Mouse (Mus musculus): Measurements from ENCODE around the gene Dbh.

DNA sequence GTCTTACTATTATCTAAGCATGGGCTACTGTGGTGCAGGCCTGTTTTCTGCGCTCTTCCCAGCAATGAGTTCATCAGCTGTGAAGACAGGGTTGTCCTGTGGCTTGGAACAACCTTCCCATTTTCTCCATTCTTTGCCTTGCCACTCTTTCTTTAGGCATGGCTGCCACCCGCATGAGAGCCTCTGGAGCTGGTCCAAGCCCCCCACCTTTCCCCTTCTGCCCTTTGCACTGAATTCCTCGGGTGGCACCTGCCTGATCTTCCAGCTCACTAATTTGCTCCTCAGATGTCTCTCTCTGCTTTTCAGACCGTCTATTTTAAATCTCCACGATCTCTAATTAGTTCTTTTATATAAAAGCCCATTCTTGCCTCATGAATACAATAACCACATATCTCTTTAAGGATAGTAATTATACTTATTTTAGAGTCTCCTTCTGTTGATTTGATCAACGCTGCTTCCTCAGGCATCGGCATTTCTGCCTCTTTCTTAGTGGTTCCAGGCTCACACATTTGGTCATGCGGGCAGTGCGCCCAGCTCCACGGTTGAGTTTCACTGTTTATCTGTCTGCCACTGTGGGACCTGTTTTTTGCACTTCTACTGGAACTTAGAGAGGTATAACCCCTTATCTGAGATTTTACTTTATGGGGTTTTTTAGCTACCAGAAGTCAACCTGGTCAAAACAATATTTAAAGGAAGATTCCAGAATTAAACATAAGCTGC lies 10.4 kb upstream of the Dbh start:
- TF ChIP-seq E2F4 (IDR thresholded peaks at IDR 0.05; ENCODE audit: borderline replicate concordance, low read depth, low read length), result no peak
- TF ChIP-seq MAX (IDR thresholded peaks at IDR 0.05; ENCODE audit: low read length), result no peak
- no peak for TF ChIP-seq CTCF (IDR thresholded peaks at IDR 0.05 in 2 of 3, conservative IDR thresholded peaks at IDR 0.05 in 1 of 3; ENCODE audit: control insufficient read depth in 1 of 3, insufficient read depth in 1 of 3, low read depth in 2 of 3, low read length in 3 of 3, poor library complexity in 1 of 3, severe bottlenecking in 1 of 3)
- no peak for TF ChIP-seq EP300 (IDR thresholded peaks at IDR 0.05; ENCODE audit: low read depth in 1 of 2, low read length in 2 of 2)
- no peak for TF ChIP-seq POLR2A (IDR thresholded peaks at IDR 0.05; ENCODE audit: control insufficient read depth in 1 of 2, insufficient read depth in 1 of 2, low read depth in 1 of 2, low read length in 2 of 2, poor library complexity in 1 of 2)
- TF ChIP-seq CHD1 (IDR thresholded peaks at IDR 0.05; ENCODE audit: low read depth, low read length), result no peak
- TF ChIP-seq RCOR1 (IDR thresholded peaks at IDR 0.05; ENCODE audit: low read depth, low read length), result no peak
- no peak for TF ChIP-seq HCFC1 (IDR thresholded peaks at IDR 0.05; ENCODE audit: low read depth, low read length)
- TF ChIP-seq USF1 (IDR thresholded peaks at IDR 0.05; ENCODE audit: low read depth, low read length), result no peak
- no peak for TF ChIP-seq MXI1 (IDR thresholded peaks at IDR 0.05; ENCODE audit: low read depth, low read length)
- no peak for TF ChIP-seq ZNF384 (IDR thresholded peaks at IDR 0.05; ENCODE audit: low read depth, low read length)
- no peak for TF ChIP-seq ETS1 (IDR thresholded peaks at IDR 0.05; ENCODE audit: low read depth, low read length)
- no peak for TF ChIP-seq ZC3H11A (IDR thresholded peaks at IDR 0.05; ENCODE audit: low read depth, low read length)
- no peak for TF ChIP-seq GABPA (IDR thresholded peaks at IDR 0.05; ENCODE audit: low read depth, low read length)

Measured in MEL (cell line).